Mouse (Mus musculus) intestine, embryonic 15.5 days (tissue): ENCODE measurements at regions not wholly inside any gene's neighbourhood (a gene's known extent, or its start where the extent isn't known, plus 50 kb on each side); places are given as distances from the start of the nearest gene placed in this dataset.
A peak's percentile ranks its signal among the peaks of the same experiment; 100 is the strongest.

ENCODE experiments used
- ATAC-seq: fragments of 200-750 bp; cut with Nextera tagmentation; 2 replicates; pipeline ENCODE4 v1.8.0; 2017; ENCODE audit warnings: moderate TSS enrichment, moderate library complexity
- H3K27ac ChIP-seq: fragments of 300-500 bp; sonication (generic); 2 replicates; pipeline ENCODE4 v1.5.1; 2015; ENCODE audit warnings: mild to moderate bottlenecking, inconsistent platforms
- H3K27me3 ChIP-seq: fragments of 300-500 bp; sonication (generic); replicated peaks from 2 replicates; pipeline ENCODE4 v1.6.1; 2015; ENCODE audit warnings: inconsistent platforms
- H3K36me3 ChIP-seq: fragments of 300-500 bp; sonication (generic); 2 replicates; pipeline ENCODE4 v1.6.1; 2015; ENCODE audit warnings: inconsistent platforms
- H3K4me1 ChIP-seq: fragments of 300-500 bp; sonication (generic); replicated peaks from 2 replicates; pipeline ENCODE4 v1.6.1; 2015; ENCODE audit warnings: inconsistent platforms
- H3K4me2 ChIP-seq: fragments of 300-500 bp; sonication (generic); replicated peaks from 2 replicates; pipeline ENCODE4 v1.6.1; 2015; ENCODE audit warnings: mild to moderate bottlenecking, inconsistent platforms
- H3K4me3 ChIP-seq: fragments of 300-500 bp; sonication (generic); replicated peaks from 2 replicates; pipeline ENCODE4 v1.5.1; 2015; ENCODE audit warnings: inconsistent platforms
- H3K9ac ChIP-seq: fragments of 300-500 bp; sonication (generic); 2 replicates; pipeline ENCODE4 v1.6.1; 2015; ENCODE audit warnings: inconsistent platforms
- H3K9me3 ChIP-seq: fragments of 300-500 bp; sonication (generic); 2 replicates; pipeline ENCODE4 v1.6.1; 2016; ENCODE audit warnings: inconsistent platforms
- WGBS: fragments of 180-500 bp; shearing (Covaris S2); methylation state at CpG from one replicate; pipeline ENCODE4 v1.1.7; 2015; 5-methylcytosine and 5-hydroxymethylcytosine counted together

DNA sequence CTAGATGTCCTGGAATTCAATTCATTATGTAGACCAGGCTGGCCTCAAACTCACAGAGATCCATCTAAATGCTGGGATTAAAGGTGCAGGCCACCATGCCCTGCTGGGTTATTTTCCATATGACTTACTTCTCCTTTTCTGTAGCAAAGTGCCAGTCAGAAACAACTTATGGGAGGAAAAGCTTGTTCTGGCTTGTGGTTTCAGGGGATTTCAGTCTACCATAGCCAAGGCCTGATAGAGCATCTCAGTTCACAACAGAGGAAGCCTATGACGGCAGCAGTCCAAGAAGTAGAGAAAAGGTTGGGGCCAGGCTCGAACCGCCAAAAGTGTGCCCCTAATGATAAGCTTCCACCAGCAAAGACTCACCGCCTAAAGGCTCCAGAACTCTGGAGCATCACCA, 110.5 kb upstream of the Hdac4 start:
- no peak overlapping the region for H3K27ac ChIP-seq
- ATAC-seq, result no peak
- 92% methylated on average over 4 of the region's 4 CpGs for WGBS

DNA sequence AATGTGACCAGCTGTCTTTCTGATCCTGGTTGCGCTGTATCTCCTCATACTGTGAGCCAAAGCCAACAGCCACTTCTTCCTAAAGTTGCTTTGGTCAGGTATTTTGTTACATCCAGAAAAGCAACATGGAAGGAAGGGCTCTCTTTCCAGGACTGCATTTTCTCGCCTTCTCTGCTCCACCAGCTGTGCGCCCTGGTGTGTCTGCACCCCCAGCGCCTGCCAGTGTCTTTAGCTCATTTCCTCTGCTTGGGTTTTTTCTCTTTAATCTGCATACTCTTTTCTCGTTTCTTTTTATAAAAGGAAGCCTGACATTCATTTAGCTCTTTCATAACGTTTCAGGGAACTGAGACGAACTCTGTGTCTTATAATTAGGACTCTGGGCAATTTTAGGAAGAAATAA, 103.5 kb upstream of the Hdac4 start:
- no peak overlapping the region for H3K4me2 ChIP-seq
- no peak overlapping the region for H3K27ac ChIP-seq
- no peak overlapping the region for H3K4me3 ChIP-seq
- H3K36me3 ChIP-seq, result no peaks in the 10 kb centered on the region
- H3K9ac ChIP-seq, result no peak overlapping the region
- WGBS, result 73% methylated on average over 7 of the region's 7 CpGs
- no peaks in the 10 kb centered on the region for H3K9me3 ChIP-seq
- no peaks in the 10 kb centered on the region for H3K4me1 ChIP-seq
- ATAC-seq, result no peak
- no peaks in the 10 kb centered on the region for H3K27me3 ChIP-seq

More for the DNA sequence above, 110.5 kb upstream of the Hdac4 start:
- no peaks in the 10 kb centered on the region for H3K4me1 ChIP-seq
- no peaks in the 10 kb centered on the region for H3K36me3 ChIP-seq
- H3K9ac ChIP-seq, result no peak overlapping the region
- no peaks in the 10 kb centered on the region for H3K9me3 ChIP-seq
- H3K4me3 ChIP-seq, result no peak overlapping the region
- no peaks in the 10 kb centered on the region for H3K27me3 ChIP-seq
- H3K4me2 ChIP-seq, result no peak overlapping the region

DNA sequence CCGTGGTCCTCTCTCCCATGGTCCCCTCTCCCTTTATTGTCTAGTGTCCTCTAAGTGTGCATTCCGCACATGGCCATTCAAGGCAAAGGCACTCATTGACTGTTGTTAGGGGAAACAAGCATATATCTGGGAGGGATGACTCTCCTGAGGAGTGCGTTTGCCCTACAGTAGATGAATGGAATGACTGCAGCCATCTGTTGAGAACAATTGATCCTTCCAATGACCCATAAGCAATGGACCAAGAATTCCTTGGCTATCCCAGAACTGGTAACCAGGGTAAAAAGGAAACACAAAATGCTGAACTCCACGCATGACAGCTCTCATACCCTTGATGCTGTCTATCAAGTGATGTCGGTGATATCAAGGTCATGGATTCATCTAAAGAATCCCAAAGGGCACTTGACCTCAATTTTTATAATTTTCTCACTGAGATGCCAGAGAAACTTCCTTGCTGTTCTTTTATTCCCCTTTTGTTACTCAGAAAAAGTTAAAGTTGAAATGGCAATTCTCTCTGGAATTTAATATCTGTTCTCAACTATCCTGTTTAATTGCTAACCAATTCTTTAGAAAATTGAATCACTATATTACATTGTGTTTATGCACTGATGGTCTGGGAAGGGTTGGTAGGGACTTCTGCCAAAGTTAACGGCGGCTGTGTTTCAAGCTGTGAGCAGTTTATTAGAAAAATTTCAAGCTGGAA, 97.3 kb upstream of the Hdac4 start:
- no peaks in the 10 kb centered on the region for H3K27me3 ChIP-seq
- no peaks in the 10 kb centered on the region for H3K36me3 ChIP-seq
- 84% methylated on average over 7 of the region's 7 CpGs for WGBS
- no peak overlapping the region for H3K27ac ChIP-seq
- no peaks in the 10 kb centered on the region for H3K9me3 ChIP-seq
- H3K4me3 ChIP-seq, result no peak overlapping the region
- H3K9ac ChIP-seq, result no peak overlapping the region
- H3K4me1 ChIP-seq, result no peaks in the 10 kb centered on the region
- no peak for ATAC-seq
- H3K4me2 ChIP-seq, result no peak overlapping the region

DNA sequence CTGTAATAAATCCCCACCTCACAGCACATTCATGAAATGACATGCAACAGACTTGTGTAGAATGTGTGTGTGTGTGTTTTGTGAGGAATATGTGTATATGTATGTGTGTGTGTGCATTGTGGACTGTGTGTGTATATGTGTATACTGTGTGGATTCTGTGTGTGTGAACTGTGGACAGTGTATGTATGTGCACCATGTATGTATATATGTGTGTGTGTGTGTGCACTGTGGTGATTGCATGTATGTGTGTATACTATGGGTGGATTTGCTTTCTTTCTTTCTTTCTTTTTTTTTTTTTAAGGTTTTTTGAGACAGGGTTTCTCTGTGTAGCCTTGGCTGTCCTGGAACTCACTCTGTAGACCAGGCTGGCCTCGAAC, 91.5 kb upstream of the Hdac4 start:
- H3K27ac ChIP-seq, result no peak overlapping the region
- no peak overlapping the region for H3K4me3 ChIP-seq
- H3K9ac ChIP-seq, result no peak overlapping the region
- WGBS, result 95% methylated on average over 1 of the region's 1 CpGs
- H3K9me3 ChIP-seq, result no peaks in the 10 kb centered on the region
- no peaks in the 10 kb centered on the region for H3K36me3 ChIP-seq
- 0 out of 2 replicates have a peak, but pooled peaks cover 3% of the 10 kb centered on the region for H3K27me3 ChIP-seq
- ATAC-seq, result no peak
- H3K4me2 ChIP-seq, result no peak overlapping the region
- no peaks in the 10 kb centered on the region for H3K4me1 ChIP-seq

DNA sequence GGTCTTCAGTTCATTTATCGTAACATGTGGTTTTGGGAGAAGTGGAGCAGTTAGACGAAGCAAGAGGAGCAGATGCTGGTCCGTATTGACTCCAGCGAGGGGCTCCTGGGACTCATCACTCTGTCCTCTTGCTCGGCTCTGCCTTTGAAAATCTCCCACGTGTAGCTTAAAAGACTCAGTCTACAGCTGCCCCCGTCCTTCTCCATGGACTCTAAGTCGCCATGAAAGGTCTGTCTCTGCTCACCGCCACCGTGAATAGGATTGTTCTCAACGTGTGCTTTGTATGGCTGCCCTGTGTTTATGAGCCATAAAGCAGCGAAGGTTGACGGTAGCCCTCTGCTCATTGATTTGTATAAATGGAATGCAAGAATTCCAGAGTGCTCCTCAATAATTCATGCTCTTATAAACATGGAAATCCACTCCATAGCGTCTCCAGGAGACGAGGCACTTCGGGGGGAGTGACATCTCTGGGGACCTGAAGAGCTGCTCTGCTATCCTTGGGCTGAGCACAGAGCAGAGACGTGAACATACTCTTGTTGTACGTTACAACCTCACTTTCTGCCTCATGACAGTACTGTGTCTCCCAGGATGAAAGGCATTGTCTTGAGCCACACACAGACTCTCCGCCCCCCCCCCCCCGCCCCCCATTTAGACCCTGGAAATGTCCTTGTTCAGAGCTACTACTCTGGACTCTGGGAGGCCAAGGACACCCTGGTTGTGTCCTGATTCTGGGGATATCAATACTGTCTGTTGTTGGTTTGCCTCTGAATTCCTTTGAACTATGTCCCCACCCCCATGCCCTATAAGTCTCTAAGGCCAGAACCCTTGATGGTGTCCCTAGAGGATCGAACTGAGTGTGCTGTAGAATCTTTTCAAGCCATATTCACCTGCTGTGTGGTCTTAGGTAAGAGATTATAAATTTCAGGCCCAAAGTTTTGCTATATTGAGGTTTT, 90.8 kb upstream of the Hdac4 start:
- no peak for ATAC-seq
- Histone ChIP-seq H3K4me3 (0 out of 2 replicates have a peak overlapping the region, but pooled peaks have one; percentile 1), H3K4me2 (peak overlapping the region; percentile 41), H3K9me3 (no peaks in the 10 kb centered on the region), H3K27ac (no peak overlapping the region), H3K9ac (no peak overlapping the region), H3K27me3 (0 out of 2 replicates have a peak, but pooled peaks cover 3% of the 10 kb centered on the region), H3K4me1 (no peaks in the 10 kb centered on the region), H3K36me3 (no peaks in the 10 kb centered on the region)
- 33% methylated on average over 21 of the region's 21 CpGs for WGBS

DNA sequence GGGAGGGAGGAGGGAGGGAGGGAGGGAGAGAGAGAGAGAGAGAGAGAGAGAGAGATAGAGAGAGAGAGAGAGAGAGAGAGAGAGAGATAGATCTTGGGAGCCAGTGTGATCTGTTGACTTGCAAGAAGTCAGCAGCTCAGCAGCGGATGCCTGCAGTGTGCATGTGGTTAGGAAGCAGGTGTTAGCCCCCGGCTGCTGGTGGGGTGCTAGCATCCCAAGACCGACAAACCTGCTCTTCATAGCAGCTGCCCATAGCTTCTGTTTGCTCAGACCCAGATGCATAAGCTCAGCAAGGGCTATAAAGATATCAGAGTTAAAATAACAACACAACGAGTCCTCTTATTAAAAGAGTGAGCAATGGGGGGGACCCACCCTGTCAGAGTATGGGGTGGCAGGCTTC, 88.7 kb upstream of the Hdac4 start:
- no peaks in the 10 kb centered on the region for H3K36me3 ChIP-seq

DNA sequence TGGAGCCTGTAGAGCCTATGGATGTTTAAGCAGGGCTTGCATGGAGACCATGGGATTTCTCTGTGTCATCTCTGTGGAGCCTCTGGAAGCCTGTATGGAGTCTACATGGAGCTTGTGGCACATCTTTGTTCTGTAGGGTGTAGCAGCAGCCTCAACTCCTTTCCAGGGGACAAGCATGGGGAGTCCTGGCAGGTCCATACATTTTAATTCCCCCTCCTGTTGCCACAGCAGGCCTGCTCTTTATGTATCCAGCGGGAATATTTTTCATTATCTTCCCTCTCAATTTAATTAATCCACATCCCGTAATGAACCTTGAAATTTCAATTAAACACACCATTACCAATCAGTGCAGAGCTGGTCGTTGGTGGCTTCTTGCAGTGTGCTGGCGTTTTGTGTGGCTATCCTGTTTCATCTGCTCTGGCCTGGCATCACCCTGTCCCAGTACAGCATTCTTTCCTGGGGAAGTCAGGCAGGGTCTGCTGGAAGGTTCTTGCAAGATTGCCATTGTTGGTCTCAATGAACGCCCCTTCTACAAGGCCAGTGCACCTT, 81.8 kb upstream of the Hdac4 start:
- ATAC-seq, result no peak
- Histone ChIP-seq H3K9ac (no peak overlapping the region), H3K4me2 (no peak overlapping the region), H3K4me3 (no peak overlapping the region), H3K27ac (no peak overlapping the region), H3K4me1 (no peaks in the 10 kb centered on the region), H3K9me3 (no peaks in the 10 kb centered on the region), H3K27me3 (no peaks in the 10 kb centered on the region; the same call in 1 of the 2 replicates), H3K36me3 (no peaks in the 10 kb centered on the region)
- WGBS, result 84% methylated on average over 5 of the region's 5 CpGs

More for the DNA sequence above, 88.7 kb upstream of the Hdac4 start:
- H3K4me1 ChIP-seq, result no peaks in the 10 kb centered on the region
- H3K9me3 ChIP-seq, result no peaks in the 10 kb centered on the region
- H3K27me3 ChIP-seq, result peaks cover 3% of the 10 kb centered on the region; the same call in 1 of the 2 replicates
- no peak overlapping the region for H3K27ac ChIP-seq
- H3K4me2 ChIP-seq, result no peak overlapping the region
- no peak overlapping the region for H3K4me3 ChIP-seq
- H3K9ac ChIP-seq, result no peak overlapping the region
- 31% methylated on average over 4 of the region's 4 CpGs for WGBS
- no peak for ATAC-seq

DNA sequence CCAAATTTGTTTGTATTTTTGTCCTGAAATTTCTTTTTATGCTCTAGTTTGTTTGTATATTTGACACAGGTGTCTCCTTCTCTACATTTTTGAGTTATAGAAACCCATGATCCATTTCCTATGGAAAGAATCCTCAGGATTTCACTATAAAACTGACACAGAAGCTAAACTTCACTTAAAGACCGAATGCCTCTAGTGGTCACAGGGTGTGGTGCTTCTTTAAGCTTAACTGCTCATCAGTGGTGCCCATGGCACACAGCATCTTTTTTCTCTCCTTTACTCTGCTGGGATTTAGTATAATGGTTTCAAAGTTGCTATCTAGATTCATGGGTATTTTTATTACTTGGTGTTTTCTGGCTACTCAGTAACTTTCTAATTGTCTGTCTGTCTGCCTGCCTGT, 79.9 kb upstream of the Hdac4 start:
- no peaks in the 10 kb centered on the region; the same call in 1 of the 2 replicates for H3K27me3 ChIP-seq
- no peak overlapping the region for H3K9ac ChIP-seq
- 65% methylated on average over 1 of the region's 1 CpGs for WGBS
- no peaks in the 10 kb centered on the region for H3K4me1 ChIP-seq
- no peak overlapping the region for H3K4me3 ChIP-seq
- no peak overlapping the region for H3K27ac ChIP-seq
- no peaks in the 10 kb centered on the region for H3K9me3 ChIP-seq
- no peak overlapping the region for H3K4me2 ChIP-seq
- ATAC-seq, result no peak
- no peaks in the 10 kb centered on the region for H3K36me3 ChIP-seq

DNA sequence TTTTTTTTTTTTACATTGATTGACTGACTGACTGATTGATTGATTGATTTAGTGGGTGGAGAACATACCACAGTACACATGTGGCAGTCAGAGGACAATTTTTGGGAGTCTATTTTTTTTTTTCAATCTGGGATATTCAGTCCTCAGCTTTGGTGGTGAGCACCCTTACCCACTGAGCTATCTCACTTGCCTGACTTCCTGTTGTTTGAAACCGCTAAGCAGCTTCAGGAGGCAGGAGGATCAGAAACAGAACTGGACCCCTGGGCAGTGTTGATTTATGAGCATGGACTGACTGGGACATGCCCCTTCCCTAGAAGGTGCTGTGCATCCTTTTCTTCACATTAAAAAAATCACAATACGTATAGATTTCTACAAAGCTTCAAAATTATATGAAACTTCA, 78.3 kb upstream of the Hdac4 start:
- ATAC-seq, result no peak

DNA sequence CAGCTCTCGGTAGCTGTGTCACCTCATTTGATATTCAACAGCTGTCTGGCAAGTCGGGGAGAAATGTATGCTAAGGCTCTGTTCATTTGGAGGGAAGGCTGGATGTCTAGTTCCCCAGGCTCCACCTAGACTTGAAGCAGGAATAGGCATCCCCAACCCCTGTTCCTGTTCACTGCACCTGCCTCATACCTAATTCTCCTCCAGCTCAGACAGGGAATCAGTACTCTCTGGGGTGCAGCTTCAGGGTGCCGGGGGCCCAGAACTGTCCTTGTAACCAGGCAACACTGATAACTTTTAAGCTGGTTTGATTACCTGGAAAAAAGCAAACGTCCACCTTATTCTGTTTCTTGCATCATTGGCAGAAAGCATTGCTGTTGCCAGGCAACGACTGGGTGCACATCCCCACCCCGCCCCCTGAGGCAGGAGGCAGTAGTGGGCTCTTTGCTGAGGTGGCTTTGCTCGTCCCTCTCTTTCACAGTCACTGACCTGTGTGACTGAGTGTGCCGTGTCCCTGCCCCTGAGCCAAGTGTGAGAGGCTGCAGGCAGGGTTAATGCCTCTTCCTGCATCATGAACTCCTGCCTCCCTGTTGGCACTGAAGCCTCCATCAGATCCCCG, 76.3 kb upstream of the Hdac4 start:
- 0 out of 2 replicates have a peak, but pooled peaks cover 2% of the 10 kb centered on the region for H3K27me3 ChIP-seq
- H3K9me3 ChIP-seq, result no peaks in the 10 kb centered on the region
- WGBS, result 50% methylated on average over 9 of the region's 9 CpGs
- H3K36me3 ChIP-seq, result no peaks in the 10 kb centered on the region
- no peak overlapping the region for H3K4me3 ChIP-seq
- ATAC-seq, result no peak
- no peaks in the 10 kb centered on the region for H3K4me1 ChIP-seq
- no peak overlapping the region for H3K27ac ChIP-seq
- no peak overlapping the region for H3K4me2 ChIP-seq
- H3K9ac ChIP-seq, result no peak overlapping the region

More for the DNA sequence above, 78.3 kb upstream of the Hdac4 start:
- Histone ChIP-seq H3K9ac (no peak overlapping the region), H3K4me1 (no peaks in the 10 kb centered on the region), H3K36me3 (no peaks in the 10 kb centered on the region), H3K27ac (no peak overlapping the region), H3K4me3 (no peak overlapping the region), H3K27me3 (no peaks in the 10 kb centered on the region), H3K9me3 (no peaks in the 10 kb centered on the region), H3K4me2 (no peak overlapping the region)
- WGBS, result 80% methylated on average over 2 of the region's 2 CpGs

DNA sequence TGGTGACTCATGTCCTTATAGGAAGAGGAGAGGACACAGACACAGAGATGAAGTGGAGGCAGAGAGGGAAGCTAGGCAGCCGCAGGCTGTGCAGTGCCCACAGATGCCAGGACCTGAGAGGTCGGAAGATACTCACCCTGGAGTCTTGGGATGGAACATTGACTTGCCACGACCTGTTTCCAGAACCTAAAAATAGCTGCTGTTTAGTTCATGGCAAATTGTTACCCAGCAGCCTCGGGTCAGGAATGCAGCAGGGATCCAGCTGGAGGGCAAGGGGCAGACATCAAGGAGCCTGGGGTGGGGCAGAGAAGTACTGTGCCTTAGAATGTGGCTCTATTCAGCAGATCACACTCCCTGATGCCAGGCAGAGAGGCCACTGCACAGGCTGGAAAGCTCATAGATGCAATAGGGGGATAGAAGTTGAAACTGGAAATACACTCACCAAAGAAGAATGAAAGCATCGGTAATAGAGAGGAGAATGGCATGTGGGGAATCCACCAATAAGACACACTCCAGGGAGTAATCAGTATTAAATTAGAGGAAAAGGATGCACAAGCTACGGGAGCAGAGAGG, 75.1 kb upstream of the Hdac4 start:
- 43% methylated on average over 6 of the region's 6 CpGs for WGBS
- Histone ChIP-seq H3K4me3 (no peak overlapping the region), H3K36me3 (no peaks in the 10 kb centered on the region), H3K4me1 (no peaks in the 10 kb centered on the region), H3K9me3 (no peaks in the 10 kb centered on the region), H3K4me2 (no peak overlapping the region), H3K9ac (no peak overlapping the region), H3K27ac (no peak overlapping the region), H3K27me3 (0 out of 2 replicates have a peak, but pooled peaks cover 2% of the 10 kb centered on the region)
- no peak for ATAC-seq

DNA sequence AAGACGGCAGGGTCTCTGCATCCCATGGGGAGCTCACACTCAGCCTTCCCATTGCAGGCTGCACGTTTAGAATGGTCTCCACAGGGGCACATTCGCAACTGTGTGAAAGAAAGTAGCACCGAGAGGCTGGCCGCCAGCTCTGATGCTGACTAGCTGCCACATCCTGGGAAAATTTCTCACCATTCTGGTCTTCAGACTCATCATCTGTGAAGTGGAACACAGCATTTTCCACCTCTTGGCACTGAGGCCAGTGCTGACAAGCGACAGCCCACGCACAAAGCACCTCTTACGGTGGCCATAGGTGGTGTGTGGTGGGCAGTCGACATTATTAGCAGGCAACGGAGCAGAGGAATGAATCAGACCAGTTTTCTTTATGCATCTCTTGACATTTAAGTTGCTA, 74.0 kb upstream of the Hdac4 start:
- H3K9me3 ChIP-seq, result no peaks in the 10 kb centered on the region
- H3K4me2 ChIP-seq, result no peak overlapping the region
- H3K36me3 ChIP-seq, result no peaks in the 10 kb centered on the region
- H3K9ac ChIP-seq, result no peak overlapping the region
- H3K27ac ChIP-seq, result no peak overlapping the region
- H3K4me3 ChIP-seq, result no peak overlapping the region
- WGBS, result 75% methylated on average over 10 of the region's 10 CpGs
- H3K4me1 ChIP-seq, result no peaks in the 10 kb centered on the region
- ATAC-seq, result no peak
- 0 out of 2 replicates have a peak, but pooled peaks cover 2% of the 10 kb centered on the region for H3K27me3 ChIP-seq
